Mouse (Mus musculus) fat pad, adult 2 months (tissue): ENCODE data around the gene Gm10999.
"Not testable (repeated sequence)": the region's sequence is repeated elsewhere in the genome, so short reads cannot be mapped to it uniquely, and the experiment has no call there.

Experiments
- DNase-seq: peaks from one replicate; pipeline ENCODE4 v3.0.0-alpha.2; 2011; ENCODE audit warnings: low read depth, low spot score; ENCODE audit errors: extremely low read depth

The Gm10999 gene

GRCm38 (mm10) chr8:129131561-129131960 is at the start of gene Gm10999:
Gm10999 (minus strand) TSS chr8:129131661.
- no peak for DNase-seq

- no peak for DNase-seq
Observed at GRCm38 (mm10) chr8:129133475-129133874, 2.0 kb upstream of the Gm10999 start.

- not testable (repeated sequence) for DNase-seq
Observed at GRCm38 (mm10) chr8:129115761-129116160, 15.7 kb downstream of the Gm10999 start.
